Mouse (Mus musculus): ENCODE results near the gene Gbp3. TPM values are rescaled to one million over a fixed set of nuclear protein-coding genes. Genes with fewer than 3 reads are reported as not detected.
A peak's percentile ranks its signal among the peaks of the same experiment; 100 is the strongest.

Gbp3 gene
- total and polyA plus RNA-seq, 3 experiments = 10.0 to 23.8 (median 10.7) TPM

DNA sequence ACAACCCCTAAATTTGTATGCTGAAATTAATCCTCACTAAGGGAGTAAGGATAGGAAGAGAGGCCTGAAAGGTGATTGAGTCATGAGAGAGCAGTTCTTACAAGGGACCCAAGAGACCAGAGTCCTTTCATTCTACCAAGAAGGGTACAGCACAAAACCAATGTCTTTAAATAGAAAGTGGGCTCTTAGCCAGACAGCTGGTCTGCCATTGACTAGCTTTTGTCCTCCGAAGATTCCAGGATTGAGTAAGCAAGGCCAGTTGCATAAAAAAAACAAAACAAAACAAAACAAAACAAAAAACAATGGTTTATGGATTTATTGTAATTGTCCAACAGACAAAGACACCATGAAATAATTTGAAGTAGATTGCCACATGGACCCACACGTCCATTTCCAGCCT, 29.1 kb downstream of the Gbp3 start:
- DNase-seq = no peak

DNA sequence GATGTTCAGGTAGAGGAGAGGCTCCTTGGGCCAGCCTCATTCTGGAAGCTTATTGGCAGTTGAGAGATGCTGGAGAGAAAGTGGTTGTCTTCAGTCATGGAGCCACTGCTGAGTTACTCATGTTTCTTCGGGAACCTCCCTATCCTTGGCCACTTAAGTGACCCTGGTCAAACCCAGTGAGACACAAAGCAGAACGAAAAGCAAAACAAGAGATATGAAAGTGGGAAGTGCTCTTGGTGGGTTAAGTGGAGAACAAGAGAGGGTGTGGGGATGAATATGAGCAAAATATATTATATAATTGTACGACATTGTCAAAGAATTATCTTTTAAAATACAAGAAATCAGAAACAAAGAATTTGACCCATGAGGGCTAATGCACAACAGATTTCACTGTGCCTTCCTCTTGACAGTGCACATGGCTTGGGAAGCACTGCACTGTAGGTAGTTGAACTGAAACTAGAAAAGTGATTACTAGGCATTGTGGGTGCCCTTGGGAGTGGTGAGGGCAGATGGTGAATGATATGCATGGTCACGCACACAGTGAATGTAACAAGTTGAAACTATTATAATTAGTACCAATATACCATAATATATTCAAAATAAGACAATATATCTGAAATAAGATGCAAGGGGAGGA, 30.7 kb downstream of the Gbp3 start:
- no peak for DNase-seq

DNA sequence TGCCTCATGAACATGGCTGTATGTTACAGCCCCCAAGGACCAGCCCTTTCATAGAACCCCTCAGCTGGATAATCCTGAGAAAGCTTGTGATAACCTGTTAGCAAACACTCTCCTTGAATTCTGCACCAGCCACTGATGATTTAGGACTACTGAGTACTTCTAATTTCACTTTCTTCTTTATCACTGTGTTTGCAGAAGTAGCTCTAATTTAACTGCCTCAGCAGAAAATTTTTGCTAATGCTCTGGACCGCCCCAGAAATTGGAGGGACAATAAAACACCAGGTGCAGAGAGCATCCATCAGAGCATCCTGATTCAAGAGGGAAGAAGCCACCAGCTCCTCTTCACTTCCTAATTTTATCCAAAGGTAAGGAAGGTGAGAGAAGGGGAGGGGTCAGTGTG, 34.7 kb downstream of the Gbp3 start, which contains the start of gene Gbp2b:
Gene Gbp2b, plus strand, starts transcription at position 301 of the 400 bp plus-strand sequence.
- no peak for DNase-seq

DNA sequence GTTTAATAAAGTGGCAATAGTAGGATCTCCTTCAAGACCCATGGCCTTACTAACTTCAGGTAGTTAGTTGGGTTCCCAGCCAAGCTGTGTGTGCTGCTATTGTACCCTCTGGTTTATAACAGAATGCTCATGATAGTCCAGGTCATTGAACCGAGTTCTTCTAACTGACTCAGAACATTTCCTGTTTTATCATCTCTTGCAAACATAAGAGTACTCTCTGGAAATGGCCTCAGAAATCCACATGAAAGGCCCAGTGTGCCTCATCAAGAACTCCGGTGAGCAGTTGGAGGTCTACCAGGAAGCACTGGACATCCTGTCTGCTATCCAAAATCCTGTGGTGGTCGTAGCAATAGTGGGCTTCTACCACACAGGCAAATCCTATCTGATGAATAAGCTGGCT, 38.1 kb downstream of the Gbp3 start:
- DNase-seq = no peak

DNA sequence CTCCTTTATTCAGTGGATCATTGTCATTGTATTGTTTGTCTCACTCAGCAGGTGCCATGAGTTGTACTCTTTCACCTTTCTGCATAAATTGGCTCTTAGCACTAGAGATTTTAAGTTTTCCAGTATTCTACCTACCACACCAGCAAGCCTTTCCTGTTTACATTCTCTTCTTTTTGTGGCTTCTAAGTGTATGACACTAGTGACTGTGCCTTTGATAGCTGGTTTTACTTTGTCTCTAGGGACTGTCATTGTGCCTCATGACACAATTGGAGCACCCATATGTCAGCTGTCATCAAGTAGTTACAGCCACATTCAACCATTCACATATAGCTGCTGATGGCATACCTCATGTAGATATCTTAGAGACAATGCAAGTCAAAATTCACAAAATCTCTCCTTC, 41.8 kb downstream of the Gbp3 start:
- DNase-seq = no peak

DNA sequence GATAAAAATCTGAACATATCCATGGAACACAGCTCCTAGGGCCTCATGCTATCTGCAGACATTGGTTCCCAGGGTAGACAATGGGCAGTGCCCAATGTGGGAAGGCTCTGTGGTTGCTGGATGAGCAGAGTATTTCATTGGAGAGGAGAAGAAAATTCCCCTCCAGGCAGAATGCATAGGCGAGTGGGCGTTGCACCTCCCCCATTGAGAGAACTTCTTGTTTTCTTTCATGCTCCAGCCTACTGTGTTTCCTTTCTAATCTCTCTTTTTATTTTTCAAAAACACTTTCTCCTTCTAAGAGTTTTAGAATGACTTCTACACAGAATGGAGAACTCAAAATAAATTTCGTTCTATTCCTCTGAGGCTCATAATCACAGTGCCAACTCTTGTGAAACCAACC, 58.8 kb downstream of the Gbp3 start:
- no peak for DNase-seq

DNA sequence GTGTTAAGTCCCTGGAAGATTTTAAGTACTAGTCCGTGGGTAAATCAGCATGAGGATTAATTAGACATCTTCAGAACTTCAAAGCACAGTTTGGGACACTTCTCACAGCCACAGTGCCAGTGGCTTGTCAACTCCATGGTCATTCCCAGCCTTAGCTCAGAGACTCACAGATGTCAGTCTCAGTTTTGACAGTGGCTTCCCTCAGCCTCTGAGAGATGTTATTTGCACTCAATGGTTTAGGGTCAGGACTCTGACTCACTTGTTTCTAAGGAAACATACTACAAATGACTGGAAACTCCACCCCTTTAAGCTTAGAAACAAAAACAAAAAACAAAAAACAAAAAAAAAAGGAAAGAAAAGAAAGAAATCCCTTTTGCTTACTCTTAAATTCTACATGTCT, 59.8 kb downstream of the Gbp3 start:
- peak; percentile 15 for DNase-seq

DNA sequence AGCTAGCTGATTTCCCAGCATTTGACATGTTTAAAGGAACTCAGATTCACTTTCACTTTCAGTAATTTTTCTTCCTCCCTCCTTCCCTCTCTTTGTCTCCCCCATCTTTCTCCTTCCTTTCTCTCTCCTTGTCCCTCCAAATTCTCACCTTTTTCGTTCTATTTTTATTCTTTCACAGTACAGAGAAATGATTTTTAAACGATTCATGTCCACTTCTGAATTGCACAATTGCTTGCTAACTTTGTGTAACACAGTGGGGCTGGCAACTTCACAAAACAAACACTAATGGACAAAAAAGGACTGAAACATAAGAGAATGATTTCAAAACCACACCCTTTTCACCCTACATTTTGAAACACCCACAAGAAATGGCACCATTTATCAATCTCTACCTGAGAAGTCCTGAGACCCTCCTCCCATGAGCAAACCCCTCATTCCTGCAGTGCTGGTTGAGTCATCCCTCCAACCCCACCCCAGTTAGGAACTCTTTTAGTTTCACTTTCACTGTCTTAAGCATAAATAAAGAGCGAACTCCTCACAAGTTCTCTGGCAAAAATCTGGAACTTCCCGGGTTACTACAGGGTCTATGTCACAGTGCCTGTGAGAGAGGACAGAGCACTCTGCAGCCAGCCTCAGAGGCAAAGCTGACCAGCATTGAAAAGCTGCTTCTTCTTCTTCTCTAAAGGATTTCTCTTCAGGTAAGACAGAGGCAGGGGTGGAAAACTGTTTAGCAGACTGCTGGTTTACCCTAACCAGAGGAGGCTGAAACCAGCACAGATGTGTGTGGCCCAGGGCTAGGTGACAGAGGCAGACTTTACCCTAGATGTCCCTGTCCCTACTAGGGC, 60.5 kb downstream of the Gbp3 start, which contains the start of gene Gbp2:
Gene Gbp2, plus strand, starts transcription at position 492 of the 845 bp plus-strand sequence.
- peak; percentile 72 for DNase-seq

DNA sequence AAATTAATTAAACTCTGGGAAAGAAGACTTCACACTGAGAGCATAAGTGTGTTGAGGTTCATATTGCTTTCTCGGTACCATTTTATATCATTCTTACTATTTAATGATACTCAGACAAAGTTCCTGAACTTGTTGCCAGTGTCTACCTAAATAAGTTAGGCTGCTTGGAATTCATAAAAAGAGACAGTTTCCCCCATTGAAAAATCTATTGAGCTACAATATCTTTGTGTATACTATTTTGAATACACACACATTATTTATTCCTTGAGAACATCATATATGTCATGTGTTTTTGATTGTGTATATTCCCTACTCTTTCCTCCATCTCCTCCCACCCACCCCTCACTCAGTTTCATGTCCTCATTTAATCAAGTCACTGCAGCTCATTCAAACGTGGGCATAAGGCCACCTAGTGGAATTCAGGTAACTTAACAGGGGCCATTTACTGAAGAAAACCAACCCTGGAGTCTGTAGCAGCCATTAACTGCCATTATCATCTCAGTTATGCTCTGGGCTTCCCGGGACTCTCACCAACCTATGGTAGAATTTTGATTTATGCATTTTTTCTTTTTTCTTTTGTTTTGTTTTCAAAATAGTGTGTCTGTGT, 61.2 kb downstream of the Gbp3 start:
- no peak for DNase-seq

Other genes starting within 250 kb of the Gbp3 start
- gene Pdlim5, start 164.3 kb upstream of the Gbp3 start, total RNA-seq (2021) = 100 to 1,000 TPM in 1 of 2 experiments, 10 to 100 TPM in 1; 36.0 to 107 TPM
- 38.6 and 67.5 TPM in 2 replicates for gene Pdlim5, start 164.3 kb upstream of the Gbp3 start, polyA plus RNA-seq (2012; rRNA removed)
- 1 to 10 TPM; 3.0 to 6.5 TPM for gene Gbp5, start 66.0 kb upstream of the Gbp3 start, total RNA-seq (2021)
- gene Gbp5, start 66.0 kb upstream of the Gbp3 start, polyA plus RNA-seq (2012; rRNA removed) = 0.53 and 0.61 TPM in 2 replicates
- gene Gbp7, start 29.7 kb upstream of the Gbp3 start, total RNA-seq (2021) = 10 to 100 TPM; 13.5 to 16.4 TPM
- 1.3 and 2.5 TPM in 2 replicates for gene Gbp7, start 29.7 kb upstream of the Gbp3 start, polyA plus RNA-seq (2012; rRNA removed)
- gene Gbp2b, start 34.8 kb downstream of the Gbp3 start, total RNA-seq (2021) = under 1 TPM; 0.29 to 0.62 TPM
- 0.03 TPM in 1 of 2 replicates, not detected in the other for gene Gbp2b, start 34.8 kb downstream of the Gbp3 start, polyA plus RNA-seq (2012; rRNA removed)
- gene Gbp2, start 60.6 kb downstream of the Gbp3 start, total RNA-seq (2021) = 10 to 100 TPM; 18.6 to 20.6 TPM
- gene Gbp2, start 60.6 kb downstream of the Gbp3 start, polyA plus RNA-seq (2012; rRNA removed) = 7.3 and 9.5 TPM in 2 replicates
- 10 to 100 TPM; 30.7 to 36.2 TPM for gene Kyat3, start 141.0 kb downstream of the Gbp3 start, total RNA-seq (2021)
- 1.5 and 2.5 TPM in 2 replicates for gene Kyat3, start 141.0 kb downstream of the Gbp3 start, polyA plus RNA-seq (2012; rRNA removed)
- gene Gtf2b, start 205.0 kb downstream of the Gbp3 start, total RNA-seq (2021) = 10 to 100 TPM; 58.6 to 69.1 TPM
- 9.3 and 12.4 TPM in 2 replicates for gene Gtf2b, start 205.0 kb downstream of the Gbp3 start, polyA plus RNA-seq (2012; rRNA removed)